Mouse (Mus musculus) heart, postnatal 10 days (tissue): ENCODE measurements at regions not wholly inside any gene's neighbourhood (a gene's known extent, or its start where the extent isn't known, plus 50 kb on each side); places are given as distances from the start of the nearest gene placed in this dataset.

Experiments
- DNase-seq, 2 experiments: peaks; one replicate each; pipeline ENCODE4 v3.0.0; 2021
- intact Hi-C: fragments of 180-260 bp; cut with DNase I; formaldehyde crosslinking; loops from one replicate; pipeline ENCODE4 v1.15.1; 2025

- intact Hi-C loops: no loop called here
- DNase-seq: peak; percentile 12 to 17
Measured at GRCm38 (mm10) chr19:48090393-48090792, 115.4 kb upstream of the Sorcs3 start.

- no peak for DNase-seq
- intact Hi-C loops: no loop called here
Measured at GRCm38 (mm10) chr19:48097363-48097762, 108.5 kb upstream of the Sorcs3 start.

GRCm38 (mm10) chr19:48097942-48098596 lies 107.8 kb upstream of the Sorcs3 start:
- intact Hi-C loops: no loop called here
- DNase-seq: no peak

GRCm38 (mm10) chr19:48100991-48101390 lies 104.8 kb upstream of the Sorcs3 start:
- intact Hi-C loops: no loop called here
- no peak for DNase-seq

- no peak for DNase-seq
- intact Hi-C loops: no loop called here
Measured at GRCm38 (mm10) chr19:48115155-48115554, 90.7 kb upstream of the Sorcs3 start.

GRCm38 (mm10) chr19:48115728-48116127 lies 90.1 kb upstream of the Sorcs3 start:
- DNase-seq: no peak
- intact Hi-C loops: no loop called here

GRCm38 (mm10) chr19:48116689-48117088 lies 89.1 kb upstream of the Sorcs3 start:
- intact Hi-C loops: no loop called here
- DNase-seq: peak in 1 of 2 experiments; percentile 15

GRCm38 (mm10) chr19:48117646-48118045 lies 88.2 kb upstream of the Sorcs3 start:
- intact Hi-C loops: no loop called here
- DNase-seq: no peak

GRCm38 (mm10) chr19:48122281-48122680 lies 83.5 kb upstream of the Sorcs3 start:
- DNase-seq: no peak
- intact Hi-C loops: no loop called here

- intact Hi-C loops: no loop called here
- no peak for DNase-seq
Measured at GRCm38 (mm10) chr19:48123777-48124176, 82.0 kb upstream of the Sorcs3 start.

- DNase-seq: no peak
- intact Hi-C loops: no loop called here
Measured at GRCm38 (mm10) chr19:48125731-48126130, 80.1 kb upstream of the Sorcs3 start.

- no peak for DNase-seq
- intact Hi-C loops: no loop called here
Measured at GRCm38 (mm10) chr19:48128089-48128488, 77.7 kb upstream of the Sorcs3 start.

- intact Hi-C loops: no loop called here
- no peak for DNase-seq
Measured at GRCm38 (mm10) chr19:48136231-48136630, 69.6 kb upstream of the Sorcs3 start.

- intact Hi-C loops: no loop called here
Measured at GRCm38 (mm10) chr19:48144129-48144528, 61.7 kb upstream of the Sorcs3 start.

More at GRCm38 (mm10) chr19:48144129-48144528, 61.7 kb upstream of the Sorcs3 start:
- peak; percentile 17 to 23 for DNase-seq
